Mouse (Mus musculus) right cerebral cortex, postnatal 14 days (tissue): Measurements from ENCODE around the gene Ripply1.

ENCODE experiments used
- DNase-seq: peaks from one replicate; pipeline ENCODE4 v3.0.0; 2022

Gene Ripply1

DNA sequence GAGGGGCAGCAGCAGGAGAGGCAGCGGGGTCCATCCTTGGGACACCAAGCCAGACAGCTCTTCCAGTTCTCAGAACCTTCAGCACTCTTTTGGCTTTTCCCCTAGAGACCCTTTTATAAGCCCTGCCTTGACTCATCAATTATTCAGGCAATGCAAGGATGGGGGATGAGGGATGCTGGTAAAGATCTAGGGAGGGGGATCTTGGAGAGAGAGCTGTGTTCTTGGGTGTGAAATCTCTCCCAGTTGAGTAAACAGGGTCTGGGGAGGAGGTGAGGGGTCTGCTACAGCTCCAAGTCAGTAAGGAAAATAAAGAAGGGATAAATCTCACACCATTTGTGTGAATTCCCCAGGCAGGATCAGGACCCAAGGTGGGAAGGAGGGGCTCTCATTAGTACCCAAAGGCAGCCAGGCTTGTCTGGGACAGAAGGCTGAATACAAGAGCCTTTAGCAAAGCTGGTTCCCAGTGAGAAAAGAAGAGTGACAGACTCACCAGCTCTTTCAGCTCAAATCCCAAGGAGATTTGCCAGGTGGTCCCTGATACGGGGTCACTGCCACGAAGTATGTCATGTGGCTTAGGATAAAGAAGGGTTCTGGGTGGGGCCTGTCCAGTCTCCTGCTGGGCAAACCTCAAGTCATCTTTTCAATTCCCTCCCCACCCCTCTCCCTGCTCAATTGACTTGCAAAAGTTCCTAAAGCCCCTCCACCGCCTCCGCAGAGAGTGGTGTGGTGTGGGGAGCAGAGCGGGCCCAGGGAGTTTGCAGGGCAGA is at the start of gene Ripply1:
Gene Ripply1, minus strand, starts transcription at position 76 of the 767 bp plus-strand sequence.
- no peak for DNase-seq

DNA sequence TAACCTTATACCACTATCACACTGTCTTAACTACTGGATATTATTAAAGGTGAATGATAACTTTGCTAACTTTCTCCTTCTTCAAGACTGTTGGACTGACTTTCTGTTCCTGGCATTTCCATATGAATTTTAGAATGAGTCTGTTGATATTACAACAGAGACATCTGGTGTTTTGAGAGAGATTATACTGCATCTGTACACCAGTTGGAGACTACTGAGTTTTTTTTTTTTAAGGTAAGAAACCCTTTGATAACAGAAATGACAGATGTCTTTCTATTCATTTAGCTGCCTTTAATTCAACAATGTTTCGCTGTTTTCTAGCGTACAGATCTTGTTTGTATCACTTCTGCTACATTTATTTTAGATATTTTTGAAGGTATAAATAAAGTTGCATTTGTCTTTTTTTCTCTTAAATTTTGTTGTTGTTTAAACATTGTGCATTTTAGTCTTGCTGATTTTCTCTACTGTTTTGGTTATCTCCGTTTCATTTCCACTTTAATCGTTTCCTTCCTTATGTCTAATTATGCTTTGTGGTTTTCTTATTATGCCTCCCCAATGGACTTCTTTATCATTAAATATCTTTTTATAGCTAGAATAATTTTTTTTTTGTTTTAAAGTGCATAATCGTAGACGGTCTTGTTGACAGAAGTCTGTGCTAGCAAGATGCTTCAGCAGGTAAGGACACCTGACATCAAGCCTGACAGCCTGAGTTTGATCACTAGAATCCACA is 46.4 kb upstream of the Ripply1 start:
- no peak for DNase-seq

DNA sequence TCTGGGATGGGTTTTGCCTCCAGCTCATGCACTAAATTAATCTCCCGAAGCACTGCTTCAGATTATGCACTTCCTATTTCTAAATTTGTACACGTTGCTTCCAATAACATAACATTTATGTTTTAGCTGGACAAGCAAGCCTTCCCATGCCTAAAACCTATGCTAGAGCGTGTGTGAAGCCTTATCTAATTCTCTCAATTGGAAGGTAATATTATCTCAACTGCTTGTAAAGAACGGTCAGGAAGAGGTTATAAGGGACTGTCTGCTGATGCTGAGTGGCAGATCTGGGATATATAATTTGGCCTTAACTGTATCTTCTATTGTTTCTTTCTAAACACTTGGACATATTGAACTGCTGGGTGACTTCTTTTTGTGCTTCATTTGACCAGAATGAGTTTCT is 44.8 kb upstream of the Ripply1 start:
- DNase-seq: no peak

GRCm38 (mm10) chrX:139825402-139825801 is 43.2 kb upstream of the Ripply1 start:
- no peak for DNase-seq

DNA sequence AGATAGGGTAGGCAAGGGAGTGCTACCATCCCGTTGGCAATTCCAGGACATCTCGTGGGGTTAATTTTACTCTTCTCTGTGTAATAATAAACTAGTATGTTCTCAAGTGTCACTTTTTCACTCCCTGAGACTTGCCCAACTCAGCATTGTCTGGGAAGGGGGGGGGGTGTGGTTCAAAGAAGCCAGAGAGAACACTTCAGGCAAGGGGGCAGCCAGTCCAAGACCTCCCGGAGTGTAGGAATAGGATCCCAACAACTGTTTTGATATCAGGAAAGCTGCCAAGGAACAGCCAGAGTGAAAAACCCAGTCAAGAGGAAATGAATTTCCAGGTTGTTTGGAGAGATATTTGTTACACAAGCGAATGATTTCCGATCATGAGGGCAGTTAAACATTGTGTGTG is 33.0 kb upstream of the Ripply1 start:
- DNase-seq: no peak

DNA sequence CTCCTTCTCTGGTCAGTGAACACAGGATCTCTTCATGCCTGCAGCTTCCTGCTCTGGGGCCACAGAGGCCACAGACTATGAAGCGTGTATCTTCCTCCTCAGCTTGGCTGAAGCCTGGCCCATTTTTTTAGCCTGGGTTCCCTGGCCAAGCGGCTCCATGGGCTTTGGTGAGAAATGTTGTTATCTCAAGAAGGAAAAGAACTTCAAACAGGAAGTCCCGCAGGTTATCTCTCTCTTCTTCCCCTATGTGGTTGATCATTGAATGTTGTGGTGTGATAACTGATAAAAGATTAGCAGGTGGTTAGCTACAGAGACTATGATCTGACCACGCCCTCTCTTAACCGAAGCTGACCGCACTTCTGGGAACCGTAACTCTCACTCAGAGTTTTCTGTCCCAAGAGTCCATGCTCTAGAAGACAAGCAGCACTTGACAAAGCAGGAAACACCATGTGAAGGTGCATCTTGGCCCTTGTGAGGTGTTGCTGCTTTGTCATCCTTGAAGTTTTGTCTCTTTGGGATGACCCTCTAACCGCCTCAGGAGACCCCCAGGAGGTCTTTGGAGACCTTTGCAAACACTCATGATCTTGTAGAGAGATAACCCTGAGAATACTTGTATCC is 32.0 kb upstream of the Ripply1 start:
- DNase-seq: no peak

GRCm38 (mm10) chrX:139813299-139814002 is 31.3 kb upstream of the Ripply1 start:
- DNase-seq: no peak

- DNase-seq: no peak
Measured at GRCm38 (mm10) chrX:139812636-139813298, 30.6 kb upstream of the Ripply1 start.

DNA sequence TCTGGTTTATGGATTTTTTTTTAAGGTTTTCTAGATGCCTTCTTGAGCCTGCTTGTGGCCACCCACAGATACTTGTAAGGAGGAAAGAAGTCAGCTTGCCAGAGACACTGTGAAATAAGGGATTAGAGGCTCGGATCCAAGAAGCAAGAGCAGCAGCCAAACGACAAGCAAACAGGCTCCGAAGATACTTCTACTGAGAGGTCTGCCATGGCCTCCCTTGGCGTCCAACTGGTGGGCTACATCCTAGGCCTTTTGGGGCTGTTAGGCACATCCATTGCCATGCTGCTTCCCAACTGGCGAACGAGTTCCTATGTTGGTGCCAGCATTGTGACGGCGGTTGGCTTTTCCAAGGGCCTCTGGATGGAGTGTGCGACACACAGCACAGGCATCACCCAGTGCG is 26.3 kb upstream of the Ripply1 start:
- DNase-seq: no peak

GRCm38 (mm10) chrX:139808085-139808484 is 25.9 kb upstream of the Ripply1 start:
- DNase-seq: no peak

GRCm38 (mm10) chrX:139807391-139807790 is 25.2 kb upstream of the Ripply1 start:
- no peak for DNase-seq

DNA sequence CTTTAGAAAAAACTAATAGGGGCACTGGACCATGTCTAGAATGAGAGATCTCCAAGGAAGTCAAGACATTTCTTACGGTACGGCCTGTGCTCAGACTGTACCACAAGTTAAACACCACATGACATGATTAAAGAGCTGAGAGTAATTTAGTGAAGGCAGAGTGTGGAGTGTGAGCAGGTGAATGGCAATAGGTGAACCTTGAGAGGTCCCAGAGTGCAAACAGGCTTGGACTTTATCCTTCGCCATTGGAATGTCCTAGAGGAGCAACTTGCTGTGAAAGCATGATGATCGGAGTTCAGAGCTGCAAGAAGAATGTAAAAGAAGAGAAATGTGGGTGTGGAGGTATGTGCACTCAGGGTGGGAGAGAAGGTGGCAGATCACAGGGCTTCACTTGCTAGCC is 23.8 kb upstream of the Ripply1 start:
- DNase-seq: no peak

- DNase-seq: no peak
Measured at GRCm38 (mm10) chrX:139803028-139803427, 20.9 kb upstream of the Ripply1 start.

GRCm38 (mm10) chrX:139800406-139800878 is 18.3 kb upstream of the Ripply1 start, which contains the start of gene Cldn2:
Gene Cldn2 (plus strand): TSS chrX:139800828.
- no peak for DNase-seq

GRCm38 (mm10) chrX:139799953-139800352 is 17.8 kb upstream of the Ripply1 start:
- DNase-seq: no peak

DNA sequence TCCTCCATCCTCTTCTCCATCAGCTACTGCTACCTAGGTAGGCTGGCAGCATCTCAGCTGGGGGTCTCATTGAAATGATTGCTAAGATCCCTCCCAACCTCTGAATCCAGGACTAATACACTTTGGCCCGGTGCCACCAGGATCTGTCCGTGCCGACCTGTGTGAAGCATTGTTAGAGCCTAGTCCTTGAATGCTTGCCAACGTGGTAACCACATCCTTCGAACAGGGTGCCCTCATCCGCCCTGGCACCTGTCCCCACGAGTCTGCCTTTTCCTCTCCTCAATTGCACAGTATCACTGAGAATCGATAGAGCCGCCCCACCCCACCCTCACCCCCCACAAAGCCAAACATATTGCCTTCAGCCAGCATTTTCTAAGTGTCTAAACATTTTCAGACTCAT is 15.7 kb upstream of the Ripply1 start:
- DNase-seq: no peak

DNA sequence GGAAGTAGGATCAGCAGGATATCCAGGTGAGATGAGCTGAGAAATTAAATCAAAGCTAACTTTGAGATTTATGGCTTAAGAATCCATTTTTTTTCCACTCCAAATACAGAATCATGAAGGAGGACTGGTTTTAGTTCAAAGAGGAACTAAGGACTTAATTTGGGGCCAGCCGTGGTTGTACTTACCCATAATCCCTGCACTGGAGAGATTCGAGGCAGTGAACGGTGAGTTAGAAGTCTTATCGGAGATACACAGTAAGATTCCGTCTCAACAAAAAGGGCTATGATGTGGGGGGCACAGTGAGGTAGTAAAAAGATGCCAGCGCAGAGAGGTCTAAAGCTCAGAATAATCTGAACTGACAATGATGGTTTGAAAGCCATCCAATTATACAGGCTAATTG is 13.9 kb upstream of the Ripply1 start:
- DNase-seq: no peak

GRCm38 (mm10) chrX:139794072-139794845 is 12.1 kb upstream of the Ripply1 start:
- no peak for DNase-seq

- DNase-seq: no peak
Measured at GRCm38 (mm10) chrX:139785764-139786163, 3.6 kb upstream of the Ripply1 start.

DNA sequence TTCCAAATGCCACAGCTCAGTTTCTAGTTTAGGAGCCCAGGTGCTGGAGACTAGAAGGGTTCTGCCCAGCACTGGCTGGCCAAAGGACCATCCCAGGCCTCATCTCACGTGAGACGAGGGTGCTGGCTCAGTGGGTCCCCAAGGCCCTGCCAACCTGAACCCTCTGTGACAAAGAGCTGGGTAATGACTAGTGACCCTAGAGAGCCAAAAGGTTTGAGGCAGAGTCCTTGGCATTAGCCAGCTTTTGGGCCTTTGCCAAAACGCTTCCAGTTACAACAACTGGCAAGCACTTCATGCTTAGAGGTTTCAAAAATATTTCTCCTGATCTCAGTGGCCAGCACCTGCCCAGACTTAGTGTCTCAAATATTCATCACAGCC is 881 bp upstream of the Ripply1 start:
- DNase-seq: no peak

GRCm38 (mm10) chrX:139781563-139781962 is 590 bp downstream of the Ripply1 start:
- no peak for DNase-seq

DNA sequence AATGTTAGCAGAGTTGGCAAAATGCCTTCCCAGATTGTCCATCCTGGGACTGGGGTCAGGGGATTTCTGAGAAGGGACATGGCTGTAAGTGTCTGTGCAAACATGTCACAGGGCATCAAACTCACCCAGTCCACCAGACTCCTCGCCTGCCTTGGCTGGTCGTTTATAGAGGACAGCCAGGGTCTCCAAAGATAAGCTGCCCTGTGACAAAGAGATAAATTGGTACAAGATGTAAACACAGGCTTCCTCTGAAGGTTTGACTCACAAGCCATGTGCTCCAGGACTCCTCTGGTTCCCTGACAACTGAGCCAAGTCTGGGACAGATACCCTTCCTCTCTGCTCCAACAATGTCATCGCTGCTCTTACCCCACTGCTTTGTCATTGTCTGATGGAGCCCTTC is 1.2 kb downstream of the Ripply1 start:
- DNase-seq: no peak
